Mouse (Mus musculus) heart, adult 2 months (tissue): ENCODE results near the gene Snta1.

Experiments used
- CTCF ChIP-seq: fragments of 200-600 bp; IDR thresholded peaks from 2 replicates; pipeline ENCODE4 v1.8.1; 2022; ENCODE audit warnings: antibody characterized with exemption, mild to moderate bottlenecking, moderate library complexity
- POLR2A ChIP-seq: fragments of 200-500 bp; IDR thresholded peaks from 2 replicates; pipeline ENCODE4 v1.6.1; 2011; ENCODE audit warnings: mild to moderate bottlenecking, low read depth, low read length, control low read depth; ENCODE audit not compliant: insufficient read depth

GRCm38 (mm10) chr2:154407063-154407642, 746 bp downstream of the Snta1 start:
- no peak for TF ChIP-seq POLR2A
- no peak for TF ChIP-seq CTCF
